Mouse (Mus musculus) CD4-positive, CD25-positive, alpha-beta regulatory T cell, adult 2 months (primary cell): Measurements from ENCODE around the gene Mtus2.
"Not testable (repeated sequence)": the region's sequence is repeated elsewhere in the genome, so short reads cannot be mapped to it uniquely, and the experiment has no call there.

Experiments
- DNase-seq: peaks from one replicate; pipeline ENCODE4 v3.0.0-alpha.2; 2012; ENCODE audit warnings: low read depth, low spot score

Gene Mtus2

GRCm38 (mm10) chr5:147956821-147957564 is at the start of gene Mtus2:
Gene Mtus2 (plus strand): TSS chr5:147957320.
- peak; percentile 54 for DNase-seq

GRCm38 (mm10) chr5:147907851-147908250 is 49.3 kb upstream of the Mtus2 start:
- DNase-seq, result no peak

DNA sequence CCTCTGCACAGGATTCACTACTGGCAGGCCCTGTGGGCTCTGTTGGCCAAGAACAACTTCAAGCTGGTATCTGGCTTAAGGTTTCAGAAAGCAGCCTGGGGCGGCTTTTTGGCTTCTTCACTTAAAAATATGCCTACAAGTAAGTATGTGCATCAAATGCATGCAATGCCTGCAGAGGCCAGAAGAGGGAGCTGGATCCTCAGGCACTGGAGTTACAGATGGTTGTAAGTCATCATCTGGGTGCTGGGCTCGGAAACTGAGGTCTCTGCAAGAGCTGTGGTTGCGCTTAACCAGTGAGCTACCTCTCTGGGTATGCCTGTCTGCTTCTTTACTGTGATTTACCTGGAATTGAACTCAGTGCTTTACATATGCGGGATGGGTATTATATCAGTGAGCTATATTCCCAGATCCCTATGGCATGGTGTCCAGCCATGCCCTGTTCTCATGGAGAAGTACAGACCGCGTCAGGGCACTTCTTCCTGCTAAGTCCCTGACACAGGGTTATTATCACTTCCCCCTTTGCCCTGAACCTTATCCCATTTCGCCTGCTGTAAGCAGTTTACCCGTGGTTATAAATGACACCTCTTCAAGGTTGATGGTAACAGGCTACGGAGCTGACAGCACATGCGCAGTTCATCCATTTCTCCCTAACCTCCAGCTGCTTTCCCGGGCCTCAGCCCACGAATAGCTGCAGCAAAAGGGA is 46.2 kb upstream of the Mtus2 start:
- peak; percentile 12 for DNase-seq

- no peak for DNase-seq
Observed at GRCm38 (mm10) chr5:147911744-147912143, 45.4 kb upstream of the Mtus2 start.

DNA sequence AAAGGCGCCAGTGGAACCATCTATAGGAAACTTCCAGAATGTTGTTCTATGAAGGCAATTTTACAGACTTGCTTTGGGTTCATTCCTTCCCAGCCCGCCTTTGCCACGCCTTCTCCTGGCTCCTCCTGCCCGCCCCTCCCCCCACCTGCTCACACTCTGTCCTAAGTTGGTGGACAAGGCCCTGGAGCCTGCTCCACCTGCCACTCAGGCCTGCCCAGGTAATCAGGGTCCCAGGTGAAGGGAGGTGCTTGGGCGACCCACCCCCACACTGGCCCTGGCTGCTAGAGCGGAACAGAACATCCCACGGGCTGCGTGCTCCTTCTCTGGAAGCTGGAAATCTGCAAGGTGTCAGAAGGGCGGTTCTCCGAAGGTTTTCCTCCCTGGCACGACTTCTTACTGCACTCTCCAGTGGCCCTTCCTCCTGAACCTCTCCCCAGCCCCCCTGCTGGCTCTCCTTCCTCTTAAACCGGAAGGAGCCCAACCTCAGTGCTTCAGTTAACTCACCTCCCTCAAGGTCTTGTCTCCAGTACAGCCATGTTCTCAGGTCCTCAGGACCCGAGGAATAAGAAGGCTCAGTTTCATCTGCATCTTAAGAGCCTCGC is 43.8 kb upstream of the Mtus2 start:
- no peak for DNase-seq

- no peak for DNase-seq
Observed at GRCm38 (mm10) chr5:147915038-147915566, 42.0 kb upstream of the Mtus2 start.

DNA sequence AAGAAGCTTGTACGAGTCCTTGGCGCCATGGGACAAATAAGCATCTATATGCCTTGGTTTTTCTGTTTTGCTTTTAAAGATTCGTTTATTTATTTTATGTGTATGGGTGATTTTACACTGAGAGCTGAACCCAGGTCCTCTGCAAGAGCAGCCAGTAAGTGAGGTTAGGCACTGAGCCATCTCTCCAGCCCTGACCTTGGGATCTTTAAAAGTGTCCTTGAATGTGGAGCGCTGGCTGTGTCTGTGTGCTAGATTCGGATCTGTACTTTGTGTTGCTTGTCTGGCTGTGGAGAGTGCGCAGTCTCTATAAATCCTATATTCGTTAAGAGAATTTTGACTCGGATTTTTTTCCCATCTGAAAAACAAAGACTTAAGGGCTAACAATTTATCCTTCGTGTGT is 40.9 kb upstream of the Mtus2 start:
- DNase-seq, result no peak

- no peak for DNase-seq
Observed at GRCm38 (mm10) chr5:147918044-147918846, 38.9 kb upstream of the Mtus2 start.

GRCm38 (mm10) chr5:147924621-147925020 is 32.5 kb upstream of the Mtus2 start:
- DNase-seq, result no peak

DNA sequence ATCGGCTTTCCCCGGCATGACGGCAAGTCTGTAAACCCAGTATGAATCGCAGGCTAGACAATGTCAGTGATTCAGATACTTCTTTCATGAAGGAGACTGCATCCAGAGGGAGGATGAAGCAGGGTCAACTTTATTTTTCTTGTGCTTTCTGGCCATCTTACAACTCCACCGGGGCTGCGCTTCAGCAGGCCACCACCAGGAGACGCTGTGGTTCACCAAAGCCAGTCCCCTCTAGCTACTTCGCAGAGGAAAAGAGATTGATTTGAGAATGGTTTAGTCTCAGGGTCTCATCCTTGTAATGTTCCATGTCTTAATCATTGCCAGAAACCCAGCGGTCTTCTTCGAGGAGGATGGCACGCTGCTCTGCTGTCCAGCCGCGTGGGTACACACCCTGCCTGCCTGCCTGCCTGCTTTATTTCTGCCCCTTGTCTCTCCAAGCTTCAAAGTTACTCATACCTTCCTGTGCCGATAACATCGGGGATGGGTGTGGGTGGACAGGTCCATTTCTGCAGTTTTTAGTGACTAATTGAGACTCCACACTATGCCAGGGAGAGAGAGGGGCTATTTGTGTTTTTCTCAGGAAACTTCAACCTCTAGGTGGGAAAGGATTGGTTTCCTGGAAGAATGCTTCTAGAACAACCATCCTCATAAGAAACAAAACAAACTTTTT is 31.1 kb upstream of the Mtus2 start:
- DNase-seq, result peak; percentile 27

DNA sequence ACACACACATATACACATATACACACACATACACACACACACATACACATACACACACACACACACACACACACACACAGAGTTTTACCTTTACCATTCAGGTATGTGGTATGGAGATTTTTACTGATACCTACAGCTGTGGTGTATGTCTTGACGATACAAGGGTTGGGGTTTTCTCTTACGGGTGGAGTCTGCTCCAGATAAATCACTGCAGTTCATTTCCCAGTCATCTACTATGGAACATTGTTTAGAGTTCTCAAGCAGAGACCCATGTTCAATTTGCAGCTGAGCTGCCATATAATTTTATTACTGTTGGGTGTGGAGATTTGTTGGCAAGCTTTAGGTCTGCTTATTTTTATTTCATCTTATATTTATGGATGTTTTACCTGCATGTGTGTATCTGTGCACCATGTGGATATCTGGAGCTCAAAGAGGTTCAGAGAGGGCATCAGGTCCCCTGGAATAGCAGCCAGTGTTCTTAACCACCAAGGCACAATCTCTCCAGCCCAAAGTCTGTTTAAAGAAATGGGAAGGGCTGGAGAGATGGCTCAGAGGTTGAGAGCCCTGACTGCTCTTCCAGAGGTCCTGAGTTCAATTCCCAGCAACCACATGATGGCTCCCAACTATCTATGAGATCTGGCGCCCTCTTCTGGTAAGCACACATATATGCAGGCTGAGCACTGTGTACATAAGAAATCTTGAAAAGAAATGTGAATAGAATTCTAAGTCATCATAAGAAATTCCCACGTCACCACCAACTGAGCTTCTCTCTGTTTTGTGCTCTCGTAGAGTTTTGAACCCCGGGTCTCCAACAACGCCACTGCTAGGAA is 28.2 kb upstream of the Mtus2 start:
- DNase-seq, result peak; percentile 28

DNA sequence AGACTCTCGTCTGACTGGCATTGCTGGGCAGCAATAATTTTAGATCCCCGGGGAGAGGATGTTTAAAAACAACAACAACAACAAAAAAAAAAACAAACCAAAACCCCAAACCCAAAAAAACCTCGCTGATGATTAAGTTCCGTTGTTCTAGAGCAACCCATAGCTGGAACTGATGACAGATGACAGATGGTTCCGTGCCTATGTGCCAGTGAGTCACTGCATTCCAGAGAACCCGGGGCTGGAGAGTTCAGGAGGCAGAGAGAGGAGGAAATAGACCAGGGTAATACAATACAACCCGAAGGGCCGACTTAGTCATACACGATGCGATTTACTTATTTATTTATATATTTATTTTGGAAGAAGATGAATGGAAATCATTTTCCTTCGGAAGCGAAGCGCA is 22.0 kb upstream of the Mtus2 start:
- DNase-seq, result no peak

DNA sequence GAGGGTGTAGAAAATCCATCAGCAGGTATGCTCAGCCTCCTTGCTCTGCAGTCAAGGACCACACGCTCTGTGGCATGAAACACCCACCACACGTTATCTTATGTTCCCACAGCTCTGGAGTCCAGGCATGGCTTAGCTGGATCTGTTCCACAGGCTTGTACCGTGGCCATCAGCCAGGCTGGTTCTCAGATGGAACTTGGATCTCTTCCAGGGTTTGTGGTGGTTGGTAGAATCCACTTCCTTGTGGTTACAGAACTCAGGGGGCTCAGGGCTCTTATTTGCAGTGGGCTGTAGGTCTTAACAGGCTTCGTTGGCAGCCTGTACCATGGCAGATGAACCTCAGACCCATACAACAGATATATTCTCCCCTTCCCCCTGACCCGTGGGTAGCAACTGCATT is 17.9 kb upstream of the Mtus2 start:
- DNase-seq, result no peak

GRCm38 (mm10) chr5:147945000-147945666 is 12.0 kb upstream of the Mtus2 start:
- peak; percentile 35 for DNase-seq

DNA sequence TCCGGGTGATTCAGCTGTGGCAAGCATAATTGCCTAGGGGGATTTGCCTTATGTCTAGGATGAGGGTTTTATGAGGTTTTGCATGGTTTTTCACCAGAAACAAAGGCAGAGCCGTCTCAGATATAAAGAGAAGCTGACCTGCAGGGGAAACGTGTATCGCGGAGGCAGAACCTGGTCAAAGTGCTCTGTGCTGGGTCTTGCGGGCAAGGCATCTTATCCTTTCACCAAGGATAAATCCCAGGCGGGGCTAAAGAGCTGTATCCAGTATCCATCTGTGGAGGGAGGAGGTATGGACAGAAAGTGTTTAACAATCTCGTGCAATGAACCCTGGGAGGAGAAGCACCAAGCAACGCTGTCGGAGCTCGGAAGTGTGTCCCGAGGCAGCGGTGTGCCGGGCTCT is 7.2 kb upstream of the Mtus2 start:
- DNase-seq, result no peak

DNA sequence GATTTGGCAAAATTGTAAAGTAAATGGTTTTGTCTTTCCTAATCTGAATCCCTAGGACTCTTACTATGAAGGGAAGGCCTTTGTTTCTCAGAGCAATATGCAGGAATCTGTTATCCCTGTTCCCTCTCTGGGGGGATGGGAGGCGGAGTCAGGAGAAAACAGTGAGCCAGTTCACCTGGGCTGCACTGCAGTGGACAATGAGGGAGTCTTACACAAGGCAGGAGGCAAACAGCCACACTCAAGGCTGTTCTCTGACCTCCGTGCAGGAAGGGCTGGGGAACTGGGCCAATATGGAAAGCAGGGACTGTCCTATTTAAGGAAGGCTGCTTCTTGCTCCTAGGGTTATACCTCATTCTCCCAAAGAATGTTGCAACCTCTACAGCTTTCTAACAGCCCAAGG is 5.4 kb upstream of the Mtus2 start:
- DNase-seq, result no peak

DNA sequence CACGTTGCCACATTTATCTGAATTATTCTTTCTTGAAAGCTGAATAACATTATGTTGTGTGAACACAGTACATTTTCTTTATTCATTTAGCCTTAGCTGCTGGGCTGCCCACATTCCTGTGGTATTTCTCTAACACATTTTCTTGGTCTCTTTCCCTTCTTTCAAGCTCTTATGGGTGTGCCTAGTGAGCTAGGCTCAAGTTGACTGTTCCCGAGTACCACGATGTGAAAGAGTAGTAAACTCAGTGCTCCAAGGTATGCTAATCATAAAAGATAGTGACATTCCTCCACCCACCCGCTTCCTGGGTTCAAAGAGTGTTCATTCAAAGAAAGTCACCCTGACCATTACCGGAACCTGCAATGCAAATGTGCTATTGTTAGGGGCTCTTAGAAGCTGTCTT is 3.9 kb upstream of the Mtus2 start:
- DNase-seq, result not testable (repeated sequence)

DNA sequence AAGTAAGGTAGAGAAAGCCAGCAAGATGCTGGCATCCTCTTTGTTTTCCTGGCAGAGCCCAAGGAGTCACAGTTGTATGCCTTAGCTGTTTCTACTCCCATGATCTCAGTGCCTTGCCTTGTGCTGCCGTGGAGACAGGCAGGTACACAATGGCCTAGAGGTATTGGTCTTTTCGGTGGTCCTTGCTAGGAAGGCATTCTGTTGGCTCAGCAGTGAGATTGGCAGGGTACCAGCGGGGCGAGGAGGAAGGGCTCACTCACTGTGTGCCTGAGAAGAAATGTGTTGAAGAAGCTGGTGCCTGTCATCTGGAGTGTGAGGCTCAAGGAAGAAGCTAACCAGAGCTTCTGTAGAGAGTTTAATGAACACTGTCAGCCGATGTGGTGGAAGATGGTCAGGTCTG is 1.4 kb upstream of the Mtus2 start:
- no peak for DNase-seq

GRCm38 (mm10) chr5:147956421-147956820 is 699 bp upstream of the Mtus2 start:
- no peak for DNase-seq
